Mouse (Mus musculus) myocyte (in vitro differentiated cells): ENCODE results near the gene Bloc1s2.

Experiments
- CEBPB ChIP-seq: IDR thresholded peaks from 2 replicates; pipeline ENCODE4 v1.6.1; 2011; ENCODE audit warnings: mild to moderate bottlenecking, moderate library complexity; ENCODE audit not compliant: poor library complexity, insufficient read depth, severe bottlenecking
- E2F4 ChIP-seq: IDR thresholded peaks from one replicate; pipeline ENCODE4 v1.6.1; 2011; ENCODE audit warnings: mild to moderate bottlenecking, control low read depth, moderate library complexity; ENCODE audit not compliant: insufficient read depth
- MAX ChIP-seq: IDR thresholded peaks from one replicate; pipeline ENCODE4 v1.6.1; 2011; ENCODE audit warnings: low read depth, mild to moderate bottlenecking, control low read depth
- MYOD1 ChIP-seq, 3 experiments: IDR thresholded peaks; one replicate each; pipeline ENCODE4 v1.6.1; 2011; ENCODE audit warnings: control low read depth in 2 of 3, low read depth in 2 of 3, mild to moderate bottlenecking in 2 of 3, moderate library complexity in 1 of 3; ENCODE audit not compliant: insufficient read length in 2 of 3, control insufficient read depth in 1 of 3
- MYOG ChIP-seq, 3 experiments: IDR thresholded peaks; one replicate each; pipeline ENCODE4 v1.6.1; 2011; ENCODE audit warnings: control low read depth in 2 of 3, low read depth in 2 of 3, mild to moderate bottlenecking in 2 of 3; ENCODE audit not compliant: insufficient read length in 2 of 3, control insufficient read depth in 1 of 3, insufficient read depth in 1 of 3
- POLR2A ChIP-seq: IDR thresholded peaks from one replicate; pipeline ENCODE4 v1.6.1; 2011; ENCODE audit warnings: low read depth, mild to moderate bottlenecking, control low read depth, moderate library complexity; ENCODE audit not compliant: insufficient read length
- SRF ChIP-seq: IDR thresholded peaks from one replicate; pipeline ENCODE4 v1.6.1; 2011; ENCODE audit warnings: low read depth; ENCODE audit not compliant: control insufficient read depth, insufficient read length
- USF1 ChIP-seq: IDR thresholded peaks from one replicate; pipeline ENCODE4 v1.6.1; 2011; ENCODE audit warnings: low read depth, mild to moderate bottlenecking, control low read depth, moderate library complexity

DNA sequence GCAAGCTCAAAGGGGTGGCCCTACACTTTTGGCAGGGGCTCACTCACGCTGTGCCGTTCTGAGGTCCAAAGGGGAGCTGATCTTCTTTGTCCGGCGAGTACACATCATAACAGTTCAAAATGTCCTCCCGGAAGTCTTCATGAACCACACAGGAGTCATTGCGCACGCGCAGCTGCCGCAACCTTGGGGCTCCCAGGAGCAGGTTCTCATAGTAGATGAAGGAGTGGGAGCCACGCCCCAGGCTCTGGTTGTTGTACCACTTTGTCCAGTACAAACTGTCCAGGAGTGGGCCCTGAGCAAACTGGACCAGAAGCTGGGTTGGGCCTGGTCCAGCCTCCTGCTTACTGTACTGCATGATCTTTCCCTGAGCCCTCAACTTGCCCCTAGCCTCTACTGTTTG, 10.8 kb upstream of the Bloc1s2 start:
- TF ChIP-seq MAX (no peak), CEBPB (no peak), POLR2A (no peak), USF1 (no peak), MYOG (IDR thresholded peaks at IDR 0.05; ENCODE audit: control insufficient read depth in 1 of 3, insufficient read depth in 1 of 3, insufficient read length in 2 of 3, low read depth in 2 of 3) (no peak), E2F4 (no peak), SRF (no peak), MYOD1 (IDR thresholded peaks at IDR 0.05; ENCODE audit: control insufficient read depth in 1 of 3, insufficient read length in 2 of 3, low read depth in 2 of 3) (no peak)
